Mouse (Mus musculus): ENCODE results near the gene Scin.

DNA sequence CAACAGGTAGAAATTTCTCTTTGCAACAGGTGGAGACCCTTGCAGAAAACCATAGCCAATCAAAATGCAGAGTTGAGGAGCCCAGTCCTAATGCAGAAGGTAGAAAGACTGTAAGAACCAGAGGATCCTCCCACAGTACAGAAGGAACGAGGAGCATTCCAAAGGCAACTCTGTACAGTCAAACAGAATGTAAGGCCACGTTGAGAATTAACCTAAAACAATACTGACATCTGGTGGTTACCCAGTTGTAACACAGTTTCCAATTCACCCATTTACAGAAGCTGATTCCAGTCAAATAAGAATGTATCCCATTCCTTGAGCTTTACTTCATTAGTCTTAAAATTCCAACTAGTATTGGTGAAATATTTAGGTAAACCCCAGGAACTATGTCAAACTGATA is 30.6 kb upstream of the Scin start:
- TF ChIP-seq GATA1 (IDR thresholded peaks at IDR 0.05; ENCODE audit: borderline replicate concordance, low read length) (no peak), FLI1 (IDR thresholded peaks at IDR 0.05; ENCODE audit: low read length) (no peak)
